28 mouse cellular contexts compared by ENCODE assay signal in the genomic region with DNA sequence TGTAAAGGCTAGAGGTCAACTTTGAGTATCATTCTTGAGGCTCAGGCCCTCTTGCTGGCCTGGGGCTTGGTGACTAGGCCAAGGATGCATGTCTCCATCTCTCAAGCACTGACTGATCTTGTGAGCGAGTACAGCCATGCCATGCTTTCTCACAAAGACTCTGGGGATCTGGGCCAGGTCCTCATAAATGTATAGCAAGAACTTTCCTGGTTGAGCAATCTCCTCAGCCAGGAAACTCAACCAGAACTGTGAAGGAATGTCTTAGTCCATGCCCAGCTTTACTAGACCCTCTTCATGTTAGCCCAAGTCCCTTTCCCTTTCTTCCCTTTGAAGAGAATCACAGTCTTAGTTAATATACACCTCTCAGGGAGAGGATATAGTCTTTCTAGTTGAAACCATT.
A peak's percentile ranks its signal among the peaks of the same experiment; 100 is the strongest.
DNase-seq lines count a peak whose midpoint lies in the region; ATAC-seq and TF ChIP-seq lines count a peak whose summit lies in the region.
"Had no signal": no experiment of that assay in that cellular context is flagged by ENCODE, and none has a peak within 500 bp of the region (broad histone marks: within the 10 kb centered on the region; RNA-seq: fewer than 3 reads in every experiment).

No protein-coding gene starts in this region.

- H3K9me3 ChIP-seq in heart, embryonic 16.5 days (replicated peaks; ENCODE audit: control insufficient read depth, low read length), result no peaks in the 10 kb centered on the region
- H3K9me3 ChIP-seq in lung, embryonic 16.5 days (ENCODE audit: control insufficient read depth, low read length), result no peaks in the 10 kb centered on the region
- no peaks in the 10 kb centered on the region for H3K9me3 ChIP-seq in forebrain, embryonic 16.5 days (ENCODE audit: control insufficient read depth, low read length)
- H3K9me3 ChIP-seq: embryonic facial prominence, embryonic 10.5 days; embryonic facial prominence, embryonic 13.5 days; forebrain, embryonic 12.5 days; forebrain, embryonic 15.5 days had no signal

- H3K4me1 ChIP-seq in heart, adult 2 months (ENCODE audit: control insufficient read depth, insufficient read depth, low read length), result peaks cover 9% of the 10 kb centered on the region
- peaks cover 9% of the 10 kb centered on the region; the same call in 1 of the 2 replicates for H3K4me1 ChIP-seq in heart, embryonic 16.5 days (ENCODE audit: control insufficient read depth, insufficient read depth, low read length)
- H3K4me1 ChIP-seq in lung, embryonic 16.5 days (replicated peaks; ENCODE audit: control insufficient read depth, insufficient read depth, low read length), result peaks cover 16% of the 10 kb centered on the region
- no peaks in the 10 kb centered on the region for H3K4me1 ChIP-seq in forebrain, embryonic 16.5 days (replicated peaks; ENCODE audit: control insufficient read depth, insufficient read depth, low read length)
- H3K4me1 ChIP-seq: forebrain, embryonic 12.5 days; forebrain, embryonic 15.5 days had no signal

- intact Hi-C loops in heart, adult 2 months (cut with DNase I), result no loop called here
- intact Hi-C loops in heart, postnatal 10 days (cut with DNase I), result no loop called here
- intact Hi-C loops in heart, postnatal 36 days (cut with DNase I), result no loop called here

- no peaks in the 10 kb centered on the region for H3K27me3 ChIP-seq in heart, adult 2 months (ENCODE audit: control insufficient read depth, insufficient read depth, low read length)
- H3K27me3 ChIP-seq in heart, embryonic 16.5 days (ENCODE audit: control insufficient read depth, insufficient read depth, low read length), result no peaks in the 10 kb centered on the region
- no peaks in the 10 kb centered on the region for H3K27me3 ChIP-seq in lung, embryonic 16.5 days (ENCODE audit: control insufficient read depth, insufficient read depth, low read depth, low read length)
- H3K27me3 ChIP-seq in forebrain, embryonic 16.5 days (replicated peaks; ENCODE audit: control insufficient read depth, insufficient read depth, low read length), result no peaks in the 10 kb centered on the region
- H3K27me3 ChIP-seq: embryonic facial prominence, embryonic 13.5 days; forebrain, embryonic 12.5 days; forebrain, embryonic 15.5 days; heart, embryonic 12.5 days had no signal

- no peak for TF ChIP-seq CTCF in heart, adult 2 months (IDR thresholded peaks at IDR 0.05)

- H3K27ac ChIP-seq in heart, adult 2 months, result peak overlapping the region; percentile 60
- H3K27ac ChIP-seq in heart, embryonic 16.5 days (ENCODE audit: low read length), result 0 out of 2 replicates have a peak overlapping the region, but pooled peaks have one; percentile 21
- peak overlapping the region; percentile 7; the same call in 1 of the 2 replicates for H3K27ac ChIP-seq in lung, embryonic 16.5 days (ENCODE audit: low read length)
- no peak overlapping the region for H3K27ac ChIP-seq in forebrain, embryonic 16.5 days (ENCODE audit: low read length)
- H3K27ac ChIP-seq: embryonic facial prominence, embryonic 10.5 days; embryonic facial prominence, embryonic 13.5 days; forebrain, embryonic 12.5 days; forebrain, embryonic 15.5 days; hindbrain, embryonic 14.5 days; hindbrain, postnatal 0 days had no signal

- DNase-seq in heart, adult 2 months, result no peak
- no peak for DNase-seq in heart, postnatal 10 days
- DNase-seq in heart, postnatal 36 days, result no peak
- no peak for DNase-seq in lung, postnatal 14 days
- DNase-seq in gonadal fat pad, adult 2 months (ENCODE audit: low read depth), result peak; percentile 70
- DNase-seq: adrenal gland, adult 2 months; adrenal gland, postnatal 14 days; cerebellum, adult 11 months; cerebellum, adult 2 months; cerebellum, adult 9-11 months; cerebellum, postnatal 25 days; embryo, embryonic 11 days; gastrocnemius, postnatal 25 days; kidney, adult 18-20 months had no signal

- TF ChIP-seq EP300 in heart, adult 2 months (IDR thresholded peaks at IDR 0.05; ENCODE audit: insufficient read depth, low read depth, low read length), result no peak

- no peaks in the 10 kb centered on the region for H3K36me3 ChIP-seq in heart, adult 2 months (ENCODE audit: control insufficient read depth, insufficient read depth, low read length)
- no peaks in the 10 kb centered on the region for H3K36me3 ChIP-seq in heart, embryonic 16.5 days (ENCODE audit: control insufficient read depth, insufficient read depth)
- no peaks in the 10 kb centered on the region for H3K36me3 ChIP-seq in lung, embryonic 16.5 days (ENCODE audit: control insufficient read depth, insufficient read depth, low read length)
- H3K36me3 ChIP-seq in forebrain, embryonic 16.5 days (ENCODE audit: control insufficient read depth, insufficient read depth), result no peaks in the 10 kb centered on the region
- H3K36me3 ChIP-seq: embryonic facial prominence, embryonic 10.5 days; embryonic facial prominence, embryonic 13.5 days; forebrain, embryonic 12.5 days; forebrain, embryonic 15.5 days; heart, embryonic 12.5 days had no signal

- no peak for TF ChIP-seq POLR2A in heart, adult 2 months (IDR thresholded peaks at IDR 0.05; ENCODE audit: insufficient read depth, low read depth, low read length)

- 90% methylated on average over 1 of the region's 1 CpGs for WGBS in heart, adult 2 months
- 96% methylated on average over 1 of the region's 1 CpGs for WGBS in heart, embryonic 16.5 days
- 97% methylated on average over 1 of the region's 1 CpGs for WGBS in lung, embryonic 16.5 days
- WGBS in forebrain, embryonic 16.5 days, result 97% methylated on average over 1 of the region's 1 CpGs

- ATAC-seq in heart, embryonic 16.5 days (replicated peaks; ENCODE audit: extremely low read depth, insufficient read depth, low FRiP score), result no peak
- no peak for ATAC-seq in lung, embryonic 16.5 days (ENCODE audit: low read depth)
- ATAC-seq in forebrain, embryonic 16.5 days, result no peak
- ATAC-seq: CD4-positive, CD25-positive, alpha-beta regulatory T cell, adult 4 months; forebrain, embryonic 15.5 days; hindbrain, postnatal 0 days; inflammation-experienced regulatory T-cells, adult 6 months; intestine, embryonic 16.5 days had no signal

- no peak overlapping the region for H3K9ac ChIP-seq in heart, adult 2 months (ENCODE audit: low read depth, low read length)
- no peak overlapping the region for H3K9ac ChIP-seq in heart, embryonic 16.5 days (ENCODE audit: low read length)
- H3K9ac ChIP-seq in lung, embryonic 16.5 days (ENCODE audit: low read length), result no peak overlapping the region
- no peak overlapping the region for H3K9ac ChIP-seq in forebrain, embryonic 16.5 days (replicated peaks; ENCODE audit: low read depth, low read length)
- H3K9ac ChIP-seq: embryonic facial prominence, embryonic 13.5 days; forebrain, embryonic 12.5 days; forebrain, embryonic 15.5 days; heart, embryonic 12.5 days; hindbrain, embryonic 14.5 days had no signal

- no peaks in the 10 kb centered on the region for H3K79me2 ChIP-seq in heart, adult 2 months (replicated peaks; ENCODE audit: control insufficient read depth, insufficient read depth, low read length)

- H3K4me2 ChIP-seq in heart, embryonic 16.5 days (ENCODE audit: low read depth, low read length), result no peak overlapping the region
- no peak overlapping the region for H3K4me2 ChIP-seq in lung, embryonic 16.5 days (ENCODE audit: low read depth, low read length)
- no peak overlapping the region for H3K4me2 ChIP-seq in forebrain, embryonic 16.5 days (ENCODE audit: low read length)
- H3K4me2 ChIP-seq: embryonic facial prominence, embryonic 13.5 days; forebrain, embryonic 12.5 days; forebrain, embryonic 15.5 days; heart, embryonic 12.5 days; hindbrain, embryonic 14.5 days had no signal

- no peak overlapping the region for H3K4me3 ChIP-seq in heart, adult 2 months
- H3K4me3 ChIP-seq in heart, embryonic 16.5 days (ENCODE audit: low read length), result no peak overlapping the region
- no peak overlapping the region for H3K4me3 ChIP-seq in lung, embryonic 16.5 days (ENCODE audit: low read length)
- no peak overlapping the region for H3K4me3 ChIP-seq in forebrain, embryonic 16.5 days (replicated peaks; ENCODE audit: low read length)
- H3K4me3 ChIP-seq: embryonic facial prominence, embryonic 10.5 days; embryonic facial prominence, embryonic 13.5 days; erythroblast, embryonic 14.5 days; forebrain, embryonic 12.5 days; forebrain, embryonic 15.5 days; heart, embryonic 12.5 days had no signal
